Mouse (Mus musculus) limb, embryonic 14.5 days (tissue): Measurements from ENCODE around the gene Wwox. TPM values are rescaled to one million over a fixed set of nuclear protein-coding genes. Genes with fewer than 3 reads are reported as not detected.

Experiments
- ATAC-seq: fragments of 200-750 bp; cut with Nextera tagmentation; 2 replicates; pipeline ENCODE4 v1.8.0; 2017; ENCODE audit warnings: low read depth, moderate number of reproducible peaks, moderate TSS enrichment; ENCODE audit not compliant: low FRiP score
- DNase-seq: peaks from one replicate; pipeline ENCODE4 v3.0.0-alpha.2; 2015; ENCODE audit warnings: low spot score
- H3K27ac ChIP-seq: fragments of 300-500 bp; sonication (generic); replicated peaks from 2 replicates; pipeline ENCODE4 v1.5.1; 2014; ENCODE audit warnings: low read depth, mild to moderate bottlenecking, low read length, moderate library complexity, mixed read lengths
- H3K27me3 ChIP-seq: fragments of 300-500 bp; sonication (generic); 2 replicates; pipeline ENCODE4 v1.6.1; 2014; ENCODE audit warnings: low read length, mixed read lengths; ENCODE audit not compliant: control insufficient read depth, insufficient read depth
- H3K36me3 ChIP-seq: fragments of 300-500 bp; sonication (generic); 2 replicates; pipeline ENCODE4 v1.6.1; 2014; ENCODE audit warnings: mild to moderate bottlenecking, low read length, moderate library complexity, mixed read lengths; ENCODE audit not compliant: control insufficient read depth, insufficient read depth
- H3K4me1 ChIP-seq: fragments of 300-500 bp; sonication (generic); 2 replicates; pipeline ENCODE4 v1.6.1; 2014; ENCODE audit warnings: antibody characterized with exemption, low read length, mixed read lengths; ENCODE audit not compliant: control insufficient read depth, insufficient read depth
- H3K4me2 ChIP-seq: fragments of 300-500 bp; sonication (generic); replicated peaks from 2 replicates; pipeline ENCODE4 v1.6.1; 2014; ENCODE audit warnings: low read depth, mild to moderate bottlenecking, low read length, moderate library complexity; ENCODE audit not compliant: severe bottlenecking
- H3K4me3 ChIP-seq: fragments of 300-500 bp; sonication (generic); replicated peaks from 2 replicates; pipeline ENCODE4 v1.5.1; 2014; ENCODE audit warnings: low read length
- H3K9ac ChIP-seq: fragments of 300-500 bp; sonication (generic); 2 replicates; pipeline ENCODE4 v1.6.1; 2014; ENCODE audit warnings: mild to moderate bottlenecking, low read depth, low read length, moderate library complexity; ENCODE audit not compliant: severe bottlenecking
- H3K9me3 ChIP-seq: fragments of 300-500 bp; sonication (generic); 2 replicates; pipeline ENCODE4 v1.6.1; 2016; ENCODE audit warnings: low read length; ENCODE audit not compliant: control insufficient read depth
- POLR2A ChIP-seq: fragments of 200-500 bp; IDR thresholded peaks from 2 replicates; pipeline ENCODE4 v1.8.0; 2012; ENCODE audit warnings: inconsistent platforms, mild to moderate bottlenecking, moderate library complexity, borderline replicate concordance; ENCODE audit not compliant: insufficient read depth, insufficient read length; ENCODE audit errors: extremely low read depth
- WGBS: fragments of 180-500 bp; shearing (Covaris S2); extraction: QIAGEN DNeasy Blood & Tissue Kit; methylation state at CpG from one replicate; pipeline ENCODE4 v1.1.7; 2014; 5-methylcytosine and 5-hydroxymethylcytosine counted together
- polyA plus RNA-seq, 2 experiments: library from polyadenylated mRNA; depleted of rRNA in 1 of 2; stranded (reverse) in 1 of 2; unstranded in 1 of 2; fragments of >200 nt; fragmentation: Nextera tagmentation in 1 of 2; extraction: Ambion mirVana in 1 of 2; gene quantifications; 2 replicates each; pipeline versions ENCODE4 v1.2.1 to v1.2.3; 2012 to 2014

The Wwox gene
- polyA plus RNA-seq, 2 experiments = 8.6 to 9.4 TPM

- Histone ChIP-seq H3K9ac (no peak overlapping the region), H3K4me3 (no peak overlapping the region), H3K4me2 (no peak overlapping the region), H3K4me1 (no peaks in the 10 kb centered on the region), H3K36me3 (no peaks in the 10 kb centered on the region), H3K27ac (no peak overlapping the region), H3K9me3 (no peaks in the 10 kb centered on the region), H3K27me3 (no peaks in the 10 kb centered on the region)
- ATAC-seq (no peak), DNase-seq (no peak)
- no peak for TF ChIP-seq POLR2A
- 73% methylated on average over 2 of the region's 2 CpGs for WGBS
Measured at GRCm38 (mm10) chr8:114523061-114523460, 83.6 kb downstream of the Wwox start.

DNA sequence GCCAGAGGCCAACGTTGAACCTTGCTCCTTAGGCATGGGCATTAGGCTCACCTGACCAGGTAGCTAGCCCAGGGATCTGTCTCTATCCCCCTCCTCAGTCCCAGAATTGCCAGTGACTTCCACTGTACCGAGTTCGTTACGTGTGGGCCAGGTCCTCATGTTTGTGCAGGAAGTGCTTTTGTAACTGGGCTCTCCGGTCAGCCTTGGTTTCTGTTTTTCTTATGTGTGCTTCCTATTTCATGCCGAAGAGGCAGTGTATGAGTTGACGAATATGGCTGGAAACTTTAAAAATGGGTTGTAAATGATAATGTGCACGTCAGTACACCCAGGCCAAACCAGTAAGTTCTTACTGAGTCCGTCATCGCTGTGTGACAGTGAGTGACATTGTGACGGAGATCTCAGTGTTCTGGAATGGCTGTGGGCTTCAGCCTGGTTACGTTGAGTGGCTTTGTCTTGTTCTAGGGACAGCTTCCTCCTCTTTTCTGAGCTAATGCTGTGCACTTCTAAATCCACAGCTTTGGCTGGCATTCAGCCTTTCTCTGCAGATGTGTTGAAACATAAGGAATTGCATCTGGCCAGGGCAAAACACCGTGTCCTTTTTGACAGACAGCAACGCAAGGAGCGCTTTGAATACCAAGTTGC, 87.3 kb downstream of the Wwox start:
- H3K27me3 ChIP-seq = no peaks in the 10 kb centered on the region
- no peak overlapping the region for H3K4me3 ChIP-seq
- no peak overlapping the region for H3K27ac ChIP-seq
- DNase-seq = no peak
- H3K9ac ChIP-seq = no peak overlapping the region
- no peak for ATAC-seq
- no peaks in the 10 kb centered on the region for H3K9me3 ChIP-seq
- 84% methylated on average over 15 of the region's 15 CpGs for WGBS
- H3K4me1 ChIP-seq = no peaks in the 10 kb centered on the region
- H3K4me2 ChIP-seq = no peak overlapping the region
- H3K36me3 ChIP-seq = no peaks in the 10 kb centered on the region
- TF ChIP-seq POLR2A = no peak

- Histone ChIP-seq H3K4me2 (no peak overlapping the region), H3K27me3 (no peaks in the 10 kb centered on the region), H3K36me3 (no peaks in the 10 kb centered on the region), H3K4me3 (no peak overlapping the region), H3K4me1 (no peaks in the 10 kb centered on the region), H3K9ac (no peak overlapping the region), H3K9me3 (no peaks in the 10 kb centered on the region), H3K27ac (no peak overlapping the region)
- DNase-seq = no peak
- no peak for ATAC-seq
- TF ChIP-seq POLR2A = no peak
- whole genome bisulfite sequencing = 48% methylated on average over 12 of the region's 12 CpGs
Measured at GRCm38 (mm10) chr8:114527648-114528221, 88.3 kb downstream of the Wwox start.

- Histone ChIP-seq H3K27ac (no peak overlapping the region), H3K4me2 (no peak overlapping the region), H3K9ac (no peak overlapping the region), H3K4me1 (no peaks in the 10 kb centered on the region), H3K36me3 (no peaks in the 10 kb centered on the region), H3K27me3 (no peaks in the 10 kb centered on the region), H3K4me3 (no peak overlapping the region), H3K9me3 (no peaks in the 10 kb centered on the region)
- DNase-seq (no peak), ATAC-seq (no peak)
- WGBS = 64% methylated on average over 10 of the region's 10 CpGs
- no peak for TF ChIP-seq POLR2A
Measured at GRCm38 (mm10) chr8:114529581-114529980, 90.1 kb downstream of the Wwox start.

GRCm38 (mm10) chr8:114536201-114536600, 96.7 kb downstream of the Wwox start:
- 60% methylated on average over 6 of the region's 6 CpGs for WGBS
- ATAC-seq (no peak), DNase-seq (no peak)
- Histone ChIP-seq H3K4me3 (no peak overlapping the region), H3K27me3 (no peaks in the 10 kb centered on the region; the same call in 1 of the 2 replicates), H3K27ac (no peak overlapping the region), H3K4me1 (peaks cover 3% of the 10 kb centered on the region; the same call in 1 of the 2 replicates), H3K4me2 (no peak overlapping the region), H3K9me3 (no peaks in the 10 kb centered on the region), H3K36me3 (no peaks in the 10 kb centered on the region), H3K9ac (no peak overlapping the region)
- no peak for TF ChIP-seq POLR2A
